Comparison of ENCODE assay signal across 21 mouse cellular contexts in the genomic region with DNA sequence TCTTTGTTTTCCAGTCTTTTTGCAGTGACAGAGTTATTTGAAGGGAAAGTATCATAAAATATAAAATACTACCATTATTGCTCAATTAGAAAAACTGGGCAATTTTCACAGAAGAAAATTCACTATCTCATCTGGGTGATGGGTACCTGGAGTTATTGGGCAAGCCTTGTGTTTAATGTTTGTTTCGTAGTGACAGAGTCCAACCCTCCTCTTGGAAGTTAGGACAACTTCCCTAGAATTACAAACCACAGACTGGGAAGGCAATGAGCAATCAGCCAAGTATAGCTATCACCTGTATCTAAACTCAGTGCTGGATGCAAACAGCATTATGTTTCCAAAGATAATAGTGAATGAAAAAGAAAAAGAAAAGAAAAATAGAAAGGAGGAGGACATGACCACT. TPM values are rescaled to one million over a fixed set of nuclear protein-coding genes. Genes with fewer than 3 reads are reported as not detected.
"Had no signal": no experiment of that assay in that cellular context is flagged by ENCODE, and none has a peak within 500 bp of the region (broad histone marks: within the 10 kb centered on the region; RNA-seq: fewer than 3 reads in every experiment).

No protein-coding gene starts in this region.

- DNase-seq: lung, adult 18-20 months; lung, postnatal 14 days; lung, postnatal 36 days; right cerebral cortex, postnatal 14 days; thymus, adult 2 months; thymus, postnatal 25 days; thymus, postnatal 4 days had no signal

- H3K9me3 ChIP-seq: lung, embryonic 15.5 days; megakaryocyte, embryonic 14.5 days; midbrain, embryonic 13.5 days; midbrain, embryonic 15.5 days; neural tube, embryonic 12.5 days; stomach, embryonic 15.5 days had no signal

- H3K27me3 ChIP-seq: lung, embryonic 15.5 days; megakaryocyte, embryonic 14.5 days; midbrain, embryonic 13.5 days; midbrain, embryonic 15.5 days; neural tube, embryonic 12.5 days; stomach, embryonic 15.5 days had no signal

- H3K9ac ChIP-seq: liver, embryonic 14.5 days; lung, embryonic 15.5 days; midbrain, embryonic 13.5 days; midbrain, embryonic 15.5 days; neural tube, embryonic 12.5 days; stomach, embryonic 15.5 days had no signal

- H3K27ac ChIP-seq: liver, embryonic 14.5 days; lung, embryonic 15.5 days; macrophage; midbrain, embryonic 13.5 days; midbrain, embryonic 15.5 days; neural tube, embryonic 12.5 days; stomach, embryonic 15.5 days; stomach, postnatal 0 days had no signal

- H3K4me3 ChIP-seq: lung, embryonic 15.5 days; megakaryocyte, embryonic 14.5 days; midbrain, embryonic 13.5 days; midbrain, embryonic 15.5 days; neural tube, embryonic 12.5 days; stomach, embryonic 15.5 days had no signal

- H3K4me2 ChIP-seq: lung, embryonic 15.5 days; midbrain, embryonic 11.5 days; midbrain, embryonic 13.5 days; midbrain, embryonic 15.5 days; neural tube, embryonic 12.5 days; stomach, embryonic 15.5 days had no signal

- H3K36me3 ChIP-seq: lung, embryonic 15.5 days; midbrain, embryonic 13.5 days; midbrain, embryonic 15.5 days; neural tube, embryonic 12.5 days; stomach, embryonic 15.5 days had no signal

- ATAC-seq: lung, postnatal 0 days; midbrain, embryonic 13.5 days; midbrain, embryonic 15.5 days had no signal

- H3K4me1 ChIP-seq: lung, embryonic 15.5 days; megakaryocyte, embryonic 14.5 days; midbrain, embryonic 13.5 days; midbrain, embryonic 15.5 days; neural tube, embryonic 12.5 days; stomach, embryonic 15.5 days had no signal

RNA-seq across cellular contexts. Expression of a gene that starts 28.1 kb away (rescaled TPM):
- polyA plus RNA-seq: lung, embryonic 15.5 days; lung, postnatal 0 days; macrophage; midbrain, embryonic 11.5 days; midbrain, embryonic 13.5 days; midbrain, embryonic 15.5 days; midbrain, postnatal 0 days; neural tube, embryonic 12.5 days; neural tube, embryonic 14.5 days; urinary bladder, adult 2 months had no signal
